Mouse (Mus musculus): ENCODE data around the gene Axdnd1.

GRCm38 (mm10) chr1:156425746-156426145, 4.8 kb upstream of the Axdnd1 start:
- no peak for TF ChIP-seq CTCF (IDR thresholded peaks at IDR 0.05; ENCODE audit: low read depth)
- TF ChIP-seq EP300 (IDR thresholded peaks at IDR 0.05; ENCODE audit: low read depth): no peak

Measured in heart, postnatal 0 days (tissue).